Mouse (Mus musculus) left cerebral cortex, adult 8-10 months (tissue): ENCODE results near the gene Sart3. TPM values are rescaled to one million over a fixed set of nuclear protein-coding genes. Genes with fewer than 3 reads are reported as not detected.

Experiments
- total RNA-seq, 4 experiments: library from RNA; stranded (reverse); gene quantifications; 2 replicates each; pipeline ENCODE4 v1.2.4; 2022

Sart3 gene
- total RNA-seq, 4 experiments from 2014 or later, result 38.2 to 43.8 (median 41.5) TPM

Other genes starting within 250 kb of the Sart3 start
- 10 to 100 TPM in 1 of 4 experiments, 1 to 10 TPM in 3; 3.5 to 10.9 (median 7.1) TPM for gene Cmklr1, start 122.1 kb downstream of the Sart3 start, total RNA-seq
- not detected for gene 1700069L16Rik, start 47.7 kb downstream of the Sart3 start, total RNA-seq
- 10 to 100 TPM; 10.8 to 12.7 (median 12.2) TPM for gene Ficd, start 36.7 kb downstream of the Sart3 start, total RNA-seq
- gene Iscu, start 238 bp upstream of the Sart3 start, total RNA-seq, result 100 to 1,000 TPM; 124 to 132 (median 128) TPM
- gene Tmem119, start 28.0 kb upstream of the Sart3 start, total RNA-seq, result 10 to 100 TPM; 21.4 to 31.5 (median 25.0) TPM
- gene Selplg, start 60.1 kb upstream of the Sart3 start, total RNA-seq, result 10 to 100 TPM; 26.2 to 60.3 (median 40.2) TPM
- 10 to 100 TPM; 76.3 to 95.4 (median 86.2) TPM for gene Coro1c, start 136.2 kb upstream of the Sart3 start, total RNA-seq
- gene Ssh1, start 221.4 kb upstream of the Sart3 start, total RNA-seq, result 10 to 100 TPM; 25.6 to 29.5 (median 27.1) TPM
- under 1 TPM in 1 of 4 experiments, not detected in 3; 0.30 TPM for gene Dao, start 231.2 kb upstream of the Sart3 start, total RNA-seq